11 mouse cellular contexts compared by ENCODE assay signal in the genomic region with DNA sequence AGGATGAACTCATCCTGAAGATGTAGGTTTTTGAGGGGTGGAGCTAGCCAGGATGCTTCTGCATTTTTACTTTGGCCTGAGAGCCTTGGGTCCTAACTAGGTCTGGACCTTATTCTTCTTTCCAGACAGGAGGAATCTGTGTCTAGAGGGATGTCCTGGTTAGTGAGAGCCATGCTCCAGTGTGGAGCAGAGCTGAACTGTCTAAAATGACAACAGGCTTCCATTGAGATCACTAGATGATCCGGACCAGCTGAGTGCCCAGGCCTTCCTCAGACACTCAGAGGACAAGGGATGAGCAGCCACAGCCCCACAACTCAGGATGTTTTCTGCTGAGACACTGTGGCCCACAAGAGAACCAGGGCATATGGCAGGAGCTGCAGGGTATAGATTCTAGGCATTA. TPM values are rescaled to one million over a fixed set of nuclear protein-coding genes. Genes with fewer than 3 reads are reported as not detected.
DNase-seq lines count a peak whose midpoint lies in the region; ATAC-seq and TF ChIP-seq lines count a peak whose summit lies in the region.
"Had no signal": no experiment of that assay in that cellular context is flagged by ENCODE, and none has a peak within 500 bp of the region (broad histone marks: within the 10 kb centered on the region; RNA-seq: fewer than 3 reads in every experiment).

No protein-coding gene starts in this region.

- TF ChIP-seq CTCF in heart, adult 2 months (IDR thresholded peaks at IDR 0.05) = no peak

- H3ac ChIP-seq in myocyte (ENCODE audit: control insufficient read depth, insufficient read length) = no peak overlapping the region

- H3K79me2 ChIP-seq in heart, adult 2 months (replicated peaks; ENCODE audit: control insufficient read depth, insufficient read depth, low read length) = no peaks in the 10 kb centered on the region
- no peaks in the 10 kb centered on the region for H3K79me2 ChIP-seq in myocyte (ENCODE audit: control insufficient read depth, insufficient read depth)

- H3K27ac ChIP-seq in heart, embryonic 10.5 days = peak overlapping the region; percentile 63
- H3K27ac ChIP-seq in heart, adult 2 months = no peak overlapping the region; the same call in 1 of the 2 replicates
- H3K27ac ChIP-seq in limb, embryonic 12.5 days = no peak overlapping the region
- H3K27ac ChIP-seq in limb, embryonic 10.5 days = no peak overlapping the region
- peak overlapping the region; percentile 72 for H3K27ac ChIP-seq in hindbrain, embryonic 13.5 days
- H3K27ac ChIP-seq: embryonic facial prominence, embryonic 15.5 days; stomach, postnatal 0 days had no signal

- TF ChIP-seq POLR2A in heart, adult 2 months (IDR thresholded peaks at IDR 0.05; ENCODE audit: insufficient read depth, low read depth, low read length) = no peak
- no peak for TF ChIP-seq POLR2A in myocyte (IDR thresholded peaks at IDR 0.05; ENCODE audit: insufficient read length, low read depth)

- DNase-seq in heart, embryonic 10.5 days (ENCODE audit: low spot score) = no peak
- no peak for DNase-seq in heart, adult 2 months
- no peak for DNase-seq in limb, embryonic 10.5 days (ENCODE audit: low spot score)
- no peak for DNase-seq in T-cell, adult 2 months (ENCODE audit: low spot score)
- DNase-seq in thymus, postnatal 36 days = no peak

- H3K36me3 ChIP-seq in heart, embryonic 10.5 days = 0 out of 2 replicates have a peak, but pooled peaks cover 6% of the 10 kb centered on the region
- H3K36me3 ChIP-seq in heart, adult 2 months (ENCODE audit: control insufficient read depth, insufficient read depth, low read length) = no peaks in the 10 kb centered on the region
- H3K36me3 ChIP-seq in limb, embryonic 12.5 days = no peaks in the 10 kb centered on the region
- no peaks in the 10 kb centered on the region for H3K36me3 ChIP-seq in limb, embryonic 10.5 days
- H3K36me3 ChIP-seq in hindbrain, embryonic 13.5 days = peaks cover 49% of the 10 kb centered on the region
- no peaks in the 10 kb centered on the region for H3K36me3 ChIP-seq in myocyte (ENCODE audit: control insufficient read depth, insufficient read depth)
- H3K36me3 ChIP-seq: embryonic facial prominence, embryonic 15.5 days had no signal

- no peak for TF ChIP-seq EP300 in heart, adult 2 months (IDR thresholded peaks at IDR 0.05; ENCODE audit: insufficient read depth, low read depth, low read length)

- no peak overlapping the region for H3K9ac ChIP-seq in heart, adult 2 months (ENCODE audit: low read depth, low read length)
- H3K9ac ChIP-seq in limb, embryonic 12.5 days (replicated peaks) = 0 out of 2 replicates have a peak overlapping the region, but pooled peaks have one; percentile 23
- H3K9ac ChIP-seq in hindbrain, embryonic 13.5 days = no peak overlapping the region
- H3K9ac ChIP-seq: embryonic facial prominence, embryonic 15.5 days; liver, postnatal 0 days had no signal

- H3K27me3 ChIP-seq in heart, embryonic 10.5 days (ENCODE audit: insufficient read depth, poor library complexity, severe bottlenecking) = no peaks in the 10 kb centered on the region; the same call in 1 of the 2 replicates
- H3K27me3 ChIP-seq in heart, adult 2 months (ENCODE audit: control insufficient read depth, insufficient read depth, low read length) = no peaks in the 10 kb centered on the region
- no peaks in the 10 kb centered on the region for H3K27me3 ChIP-seq in limb, embryonic 12.5 days
- H3K27me3 ChIP-seq in limb, embryonic 10.5 days (ENCODE audit: low read depth, poor library complexity, severe bottlenecking) = no peaks in the 10 kb centered on the region
- no peaks in the 10 kb centered on the region for H3K27me3 ChIP-seq in hindbrain, embryonic 13.5 days
- peaks cover 8% of the 10 kb centered on the region for H3K27me3 ChIP-seq in myocyte (ENCODE audit: control insufficient read depth, insufficient read depth, insufficient read length)
- H3K27me3 ChIP-seq: embryonic facial prominence, embryonic 15.5 days had no signal

- ATAC-seq in limb, embryonic 12.5 days (ENCODE audit: insufficient number of reproducible peaks, insufficient read depth, low FRiP score, low TSS enrichment, low read depth) = no peak
- ATAC-seq in hindbrain, embryonic 13.5 days (ENCODE audit: low FRiP score) = 0 out of 2 replicates have a peak, but pooled peaks have one; percentile 9

- intact Hi-C loops in heart, adult 2 months (cut with DNase I) = loop anchor here (1.0 to 10.0 kb wide), 6 partner anchors 181 to 654 kb away; no protein-coding TSS in a partner anchor

- no peaks in the 10 kb centered on the region for H3K9me3 ChIP-seq in heart, embryonic 10.5 days
- no peaks in the 10 kb centered on the region for H3K9me3 ChIP-seq in limb, embryonic 12.5 days
- H3K9me3 ChIP-seq in limb, embryonic 10.5 days (replicated peaks) = no peaks in the 10 kb centered on the region
- H3K9me3 ChIP-seq in hindbrain, embryonic 13.5 days = no peaks in the 10 kb centered on the region
- H3K9me3 ChIP-seq: embryonic facial prominence, embryonic 15.5 days had no signal

- 79% methylated on average over 1 of the region's 1 CpGs for WGBS in heart, embryonic 10.5 days
- WGBS in heart, adult 2 months = 93% methylated on average over 1 of the region's 1 CpGs
- 92% methylated on average over 1 of the region's 1 CpGs for WGBS in limb, embryonic 12.5 days
- WGBS in limb, embryonic 10.5 days = 90% methylated on average over 1 of the region's 1 CpGs
- 91% methylated on average over 1 of the region's 1 CpGs for WGBS in hindbrain, embryonic 13.5 days

- no peak overlapping the region for H3K4me2 ChIP-seq in limb, embryonic 12.5 days
- no peak overlapping the region for H3K4me2 ChIP-seq in hindbrain, embryonic 13.5 days
- H3K4me2 ChIP-seq in myocyte (ENCODE audit: low read depth) = peak overlapping the region; percentile 47
- H3K4me2 ChIP-seq: embryonic facial prominence, embryonic 15.5 days had no signal

- no peak overlapping the region for H3K4me3 ChIP-seq in heart, embryonic 10.5 days
- H3K4me3 ChIP-seq in heart, adult 2 months = no peak overlapping the region
- H3K4me3 ChIP-seq in limb, embryonic 12.5 days (replicated peaks) = no peak overlapping the region
- no peak overlapping the region for H3K4me3 ChIP-seq in limb, embryonic 10.5 days
- no peak overlapping the region for H3K4me3 ChIP-seq in hindbrain, embryonic 13.5 days
- H3K4me3 ChIP-seq in myocyte = no peak overlapping the region
- H3K4me3 ChIP-seq: embryonic facial prominence, embryonic 15.5 days had no signal

- peaks cover 33% of the 10 kb centered on the region for H3K4me1 ChIP-seq in heart, embryonic 10.5 days
- peaks cover 2% of the 10 kb centered on the region for H3K4me1 ChIP-seq in heart, adult 2 months (ENCODE audit: control insufficient read depth, insufficient read depth, low read length)
- no peaks in the 10 kb centered on the region for H3K4me1 ChIP-seq in limb, embryonic 12.5 days (replicated peaks)
- 0 out of 2 replicates have a peak, but pooled peaks cover 2% of the 10 kb centered on the region for H3K4me1 ChIP-seq in limb, embryonic 10.5 days
- 0 out of 2 replicates have a peak, but pooled peaks cover 3% of the 10 kb centered on the region for H3K4me1 ChIP-seq in hindbrain, embryonic 13.5 days (replicated peaks)

TF ChIP-seq in myocyte, 11 proteins besides CTCF, POLR2A, EP300 and RAD21:
- no peak for TF ChIP-seq MYOG (IDR thresholded peaks at IDR 0.05; ENCODE audit: control insufficient read depth in 1 of 3, insufficient read depth in 1 of 3, insufficient read length in 2 of 3, low read depth in 2 of 3)
- TF ChIP-seq E2F4 (IDR thresholded peaks at IDR 0.05; ENCODE audit: insufficient read depth) = no peak
- no peak for TF ChIP-seq CEBPB (IDR thresholded peaks at IDR 0.05; ENCODE audit: insufficient read depth, poor library complexity, severe bottlenecking)
- no peak for TF ChIP-seq MAX (IDR thresholded peaks at IDR 0.05; ENCODE audit: low read depth)
- TF ChIP-seq TCF3 (IDR thresholded peaks at IDR 0.05; ENCODE audit: insufficient read length, low read depth) = no peak

RNA-seq across cellular contexts. Expression of a gene that starts 23.2 kb away (rescaled TPM):
- polyA plus RNA-seq in heart, embryonic 10.5 days (2016; fragmentation: Nextera tagmentation; extraction: Ambion mirVana) = 64.7 and 68.8 TPM in 2 replicates
- total RNA-seq in heart, adult 2 months (2021) = 10 to 100 TPM; 48.2 to 49.0 TPM
- polyA plus RNA-seq in heart, adult 2 months (2012; rRNA removed) = 14.3 and 23.9 TPM in 2 replicates
- polyA plus RNA-seq in limb, embryonic 12.5 days (2016; fragmentation: Nextera tagmentation; extraction: Ambion mirVana) = 58.0 and 62.6 TPM in 2 replicates
- polyA plus RNA-seq in limb, embryonic 10.5 days (2016; fragmentation: Nextera tagmentation; extraction: Ambion mirVana) = 70.7 and 80.4 TPM in 2 replicates
- polyA plus RNA-seq in hindbrain, embryonic 13.5 days (2015; fragmentation: Nextera tagmentation; extraction: Ambion mirVana) = 42.2 and 47.1 TPM in 2 replicates
- 17.4 TPM for polyA plus RNA-seq in myocyte (2012; fragmentation: generic; extraction: Trizol)

RNA-seq across cellular contexts. Expression of a gene that starts 27.5 kb away (rescaled TPM):
- polyA plus RNA-seq in heart, embryonic 10.5 days (2016; fragmentation: Nextera tagmentation; extraction: Ambion mirVana) = 271 and 337 TPM in 2 replicates
- 100 to 1,000 TPM; 552 to 624 TPM for total RNA-seq in heart, adult 2 months (2021)
- polyA plus RNA-seq in heart, adult 2 months (2012; rRNA removed) = 174 and 279 TPM in 2 replicates
- 178 and 189 TPM in 2 replicates for polyA plus RNA-seq in limb, embryonic 12.5 days (2016; fragmentation: Nextera tagmentation; extraction: Ambion mirVana)
- polyA plus RNA-seq in limb, embryonic 10.5 days (2016; fragmentation: Nextera tagmentation; extraction: Ambion mirVana) = 231 and 240 TPM in 2 replicates
- 165 and 167 TPM in 2 replicates for polyA plus RNA-seq in hindbrain, embryonic 13.5 days (2015; fragmentation: Nextera tagmentation; extraction: Ambion mirVana)
- polyA plus RNA-seq in myocyte (2012; fragmentation: generic; extraction: Trizol) = 128 TPM

Comparison
In these comparisons a context has a peak if more than half of its experiments do, and no peak if none do; other contexts are left out.
1. H3K27ac ChIP-seq: peak in heart, embryonic 10.5 days (single experiment) and hindbrain, embryonic 13.5 days (single experiment); none in heart, adult 2 months (single experiment), limb, embryonic 12.5 days (single experiment) and limb, embryonic 10.5 days (single experiment).